Mouse (Mus musculus) ES-E14 (cell line): ENCODE measurements around the gene Rnf151. TPM values are rescaled to one million over a fixed set of nuclear protein-coding genes. Genes with fewer than 3 reads are reported as not detected.
"Not testable (repeated sequence)": the region's sequence is repeated elsewhere in the genome, so short reads cannot be mapped to it uniquely, and the experiment has no call there.

ENCODE experiments used
- DNase-seq: peaks from one replicate; pipeline ENCODE4 v3.0.0-alpha.2; 2013; ENCODE audit warnings: low read depth, low spot score
- H3K27ac ChIP-seq: 2 replicates; pipeline ENCODE4 v1.5.1; 2012; ENCODE audit warnings: low read depth, mild to moderate bottlenecking, low read length, moderate library complexity, mixed read lengths; ENCODE audit not compliant: poor library complexity, insufficient read depth, severe bottlenecking
- H3K36me3 ChIP-seq: 2 replicates; pipeline ENCODE4 v1.6.1; 2012; ENCODE audit warnings: mild to moderate bottlenecking, low read length, moderate library complexity, mixed read lengths; ENCODE audit not compliant: control insufficient read depth, poor library complexity, insufficient read depth, severe bottlenecking
- H3K4me1 ChIP-seq, 2 experiments: fragments of 150-350 bp in 1 of 2; sonication (generic) in 1 of 2; 2 replicates each; pipeline ENCODE4 v1.6.1; 2012; ENCODE audit warnings: low read length in 2 of 2, mild to moderate bottlenecking in 1 of 2, mixed read lengths in 1 of 2; ENCODE audit not compliant: control insufficient read depth in 2 of 2, insufficient read depth in 2 of 2, poor library complexity in 1 of 2
- H3K4me3 ChIP-seq, 2 experiments: fragments of 150-350 bp in 1 of 2; sonication (generic) in 1 of 2; 2 replicates each; pipeline ENCODE4 v1.5.1; 2012; ENCODE audit warnings: low read length in 2 of 2, low read depth in 1 of 2, mild to moderate bottlenecking in 1 of 2, mixed read lengths in 1 of 2; ENCODE audit not compliant: insufficient read depth in 1 of 2, poor library complexity in 1 of 2, severe bottlenecking in 1 of 2
- H3K9ac ChIP-seq: 2 replicates; pipeline ENCODE4 v1.6.1; 2012; ENCODE audit warnings: low read depth, mild to moderate bottlenecking, low read length, mixed read lengths; ENCODE audit not compliant: poor library complexity, insufficient read depth, severe bottlenecking
- H3K9me3 ChIP-seq: fragments of 150-350 bp; sonication (generic); 2 replicates; pipeline ENCODE4 v1.6.1; 2012; ENCODE audit warnings: low read depth, mild to moderate bottlenecking, low read length; ENCODE audit not compliant: control insufficient read depth, insufficient read depth
- CHD2 ChIP-seq: IDR thresholded peaks from 2 replicates; pipeline ENCODE4 v1.6.1; 2014; ENCODE audit warnings: mild to moderate bottlenecking, low read depth, low read length, inconsistent platforms
- HCFC1 ChIP-seq: IDR thresholded peaks from 2 replicates; pipeline ENCODE4 v1.6.1; 2012; ENCODE audit warnings: low read length, inconsistent platforms, borderline replicate concordance; ENCODE audit not compliant: insufficient read depth
- MAFK ChIP-seq: IDR thresholded peaks from 2 replicates; pipeline ENCODE4 v1.6.1; 2014; ENCODE audit warnings: mild to moderate bottlenecking, low read depth, low read length, inconsistent platforms; ENCODE audit not compliant: insufficient read depth
- ZC3H11A ChIP-seq: IDR thresholded peaks from 2 replicates; pipeline ENCODE4 v1.6.1; 2012; ENCODE audit warnings: low read depth, mild to moderate bottlenecking, inconsistent platforms, low read length, borderline replicate concordance
- ZNF384 ChIP-seq: IDR thresholded peaks from 2 replicates; pipeline ENCODE4 v1.6.1; 2012; ENCODE audit warnings: low read depth, low read length, inconsistent platforms
- in situ Hi-C, 2 experiments: fragments of 600-800 bp; cut with MboI; formaldehyde crosslinking; loops; one replicate each; pipeline ENCODE4 v1.15.1; 2025; ENCODE audit warnings: low sequenced_read_pairs in 2 of 2, inconsistent platforms in 1 of 2; ENCODE audit not compliant: unreplicated experiment in 2 of 2
- total RNA-seq: library from RNA; depleted of rRNA; stranded (reverse); fragments of 300-350 nt; gene quantifications from 2 replicates; pipeline ENCODE4 v1.2.3, GENCODE M21; 2012

Gene Rnf151
- total RNA-seq, 1 experiment = 0.71 TPM

DNA sequence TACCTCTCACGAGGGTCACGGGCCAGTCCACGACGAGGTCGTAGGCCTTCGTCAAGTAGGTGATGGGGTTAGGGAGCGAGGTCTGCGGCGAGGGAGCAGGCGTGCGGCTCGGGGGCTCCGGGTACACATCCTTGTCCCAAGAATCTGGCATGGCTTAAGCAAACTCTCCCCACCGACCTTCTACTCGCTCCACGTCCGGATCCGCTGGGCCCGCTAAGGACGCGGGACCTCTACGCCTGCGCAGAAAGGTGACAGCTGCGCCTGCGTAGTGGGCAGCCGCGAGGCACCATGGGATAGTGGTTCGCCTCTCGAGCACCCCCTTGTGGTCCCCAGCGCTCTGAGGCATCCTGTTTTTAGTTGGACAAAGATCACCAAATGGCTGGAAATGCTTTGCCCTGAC, 6.3 kb upstream of the Rnf151 start, which contains the start of gene Ndufb10:
TSS of gene Ndufb10 (minus strand) at position 295 of the 400 bp plus-strand sequence.
- no peaks in the 10 kb centered on the region for H3K9me3 ChIP-seq
- peaks cover 23% of the 10 kb centered on the region for H3K36me3 ChIP-seq
- H3K9ac ChIP-seq = peak within 1 kb of the TSS; percentile 95
- in situ Hi-C loops = no loop called here
- H3K4me1 ChIP-seq = peaks cover 0 to 8% of the 10 kb centered on the region in 2 experiments; a peak in 1 of 4 replicates
- DNase-seq = peak; percentile 96
- H3K27ac ChIP-seq = peak within 1 kb of the TSS; percentile 63
- H3K4me3 ChIP-seq = peak within 1 kb of the TSS; percentile 73 to 95
- TF ChIP-seq HCFC1 (peak; percentile 57; the same call in 1 of the 2 replicates), CHD2 (no peak)

GRCm38 (mm10) chr17:24723881-24724180, 6.0 kb upstream of the Rnf151 start:
- in situ Hi-C loops = no loop called here
- peak overlapping the region; percentile 95 for H3K9ac ChIP-seq
- peaks cover 0 to 8% of the 10 kb centered on the region in 2 experiments; a peak in 1 of 4 replicates for H3K4me1 ChIP-seq
- H3K36me3 ChIP-seq = peaks cover 23% of the 10 kb centered on the region
- H3K27ac ChIP-seq = peak overlapping the region; percentile 47; the same call in 1 of the 2 replicates
- DNase-seq = no peak
- H3K4me3 ChIP-seq = peak overlapping the region; percentile 73 to 95
- no peaks in the 10 kb centered on the region for H3K9me3 ChIP-seq
- TF ChIP-seq CHD2 (no peak), HCFC1 (no peak), ZNF384 (no peak), MAFK (no peak), ZC3H11A (no peak)

DNA sequence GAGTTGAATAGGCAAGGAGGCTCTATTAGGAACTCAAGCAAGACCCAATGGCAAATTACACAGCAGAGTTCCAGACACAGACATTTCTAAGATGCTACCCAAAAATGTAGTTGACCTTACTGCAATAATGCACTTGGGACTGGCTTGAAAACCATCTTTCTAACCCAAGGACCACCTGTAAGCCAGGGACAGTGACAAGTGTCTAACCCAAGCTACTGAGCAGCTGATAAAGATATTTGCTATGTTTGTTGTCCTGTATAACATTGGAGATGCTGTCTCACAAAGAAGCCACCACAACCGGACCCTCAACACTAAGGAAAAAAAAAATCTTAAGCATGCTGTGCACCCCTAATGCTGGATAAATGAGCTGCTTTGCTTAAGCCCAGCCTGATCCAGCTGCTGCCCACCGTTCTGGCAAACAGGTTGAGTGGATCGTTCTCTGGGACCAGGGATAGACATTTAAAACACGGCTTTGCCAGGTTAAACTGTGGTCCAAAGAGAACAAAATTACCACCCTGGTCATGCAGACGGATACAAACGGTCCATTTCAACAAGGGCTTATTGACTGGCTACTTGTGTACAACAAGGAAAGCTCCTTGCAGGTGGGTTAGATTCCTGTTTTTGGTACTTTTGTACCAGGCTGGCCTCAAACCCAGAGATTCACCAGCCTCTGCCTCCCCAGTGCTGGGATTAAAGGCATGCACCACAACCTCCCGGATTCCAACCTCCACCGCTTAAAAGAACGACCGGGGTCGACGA, 5.4 kb upstream of the Rnf151 start:
- TF ChIP-seq CHD2 = no peak
- no peak for TF ChIP-seq MAFK
- no peak for TF ChIP-seq ZNF384
- no peak for TF ChIP-seq HCFC1
- no peak for TF ChIP-seq ZC3H11A
- Histone ChIP-seq H3K4me3 (peak overlapping the region; percentile 73 to 95), H3K36me3 (peaks cover 26% of the 10 kb centered on the region), H3K9ac (peak overlapping the region; percentile 95), H3K9me3 (no peaks in the 10 kb centered on the region), H3K4me1 (peaks cover 0 to 8% of the 10 kb centered on the region in 2 experiments; a peak in 1 of 4 replicates), H3K27ac (no peak overlapping the region)
- in situ Hi-C loops = no loop called here
- no peak for DNase-seq

DNA sequence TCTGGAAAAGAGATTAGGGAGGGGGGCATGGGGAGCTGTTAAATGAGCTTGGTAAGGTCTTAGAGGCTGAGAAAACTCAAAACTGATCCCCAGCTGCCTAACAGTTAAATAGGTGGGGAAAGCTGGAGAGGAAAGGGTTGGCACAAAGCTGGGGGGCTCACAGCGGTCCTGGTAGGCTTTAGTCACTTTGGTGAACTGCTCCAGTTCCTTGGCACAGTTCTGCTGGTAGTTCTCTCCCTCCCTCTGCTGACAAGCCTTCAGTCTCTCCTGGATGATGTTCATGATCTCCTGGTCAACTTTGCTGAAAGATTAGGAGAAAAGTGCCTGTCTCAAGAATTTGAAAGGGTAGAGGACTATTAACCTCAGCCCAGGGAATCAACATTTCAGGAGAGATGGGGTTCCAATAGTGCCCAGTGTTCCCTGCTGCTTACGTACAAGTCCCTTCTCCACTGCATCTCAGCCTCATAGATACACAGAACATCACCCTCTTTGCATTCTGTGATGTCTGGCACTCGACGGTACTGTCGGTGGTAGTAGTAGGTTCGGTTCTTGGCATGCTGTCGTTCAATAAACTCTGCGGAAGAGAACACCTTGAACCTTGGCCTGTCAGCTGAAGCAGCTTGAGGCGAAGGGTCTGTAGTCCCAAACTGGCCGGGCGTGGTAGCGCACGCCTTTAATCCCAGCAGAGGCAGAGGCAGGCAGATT, 4.5 kb upstream of the Rnf151 start:
- Histone ChIP-seq H3K27ac (no peak overlapping the region), H3K4me3 (peak overlapping the region; percentile 58 to 76), H3K9ac (peak overlapping the region; percentile 36; the same call in 1 of the 2 replicates), H3K4me1 (peaks cover 0 to 2% of the 10 kb centered on the region in 2 experiments; a peak in 1 of 4 replicates), H3K36me3 (peaks cover 33% of the 10 kb centered on the region), H3K9me3 (no peaks in the 10 kb centered on the region)
- no peak for DNase-seq
- TF ChIP-seq CHD2 (peak; percentile 65; the same call in 1 of the 2 replicates), ZC3H11A (no peak), ZNF384 (no peak), HCFC1 (no peak)
- in situ Hi-C loops = no loop called here

DNA sequence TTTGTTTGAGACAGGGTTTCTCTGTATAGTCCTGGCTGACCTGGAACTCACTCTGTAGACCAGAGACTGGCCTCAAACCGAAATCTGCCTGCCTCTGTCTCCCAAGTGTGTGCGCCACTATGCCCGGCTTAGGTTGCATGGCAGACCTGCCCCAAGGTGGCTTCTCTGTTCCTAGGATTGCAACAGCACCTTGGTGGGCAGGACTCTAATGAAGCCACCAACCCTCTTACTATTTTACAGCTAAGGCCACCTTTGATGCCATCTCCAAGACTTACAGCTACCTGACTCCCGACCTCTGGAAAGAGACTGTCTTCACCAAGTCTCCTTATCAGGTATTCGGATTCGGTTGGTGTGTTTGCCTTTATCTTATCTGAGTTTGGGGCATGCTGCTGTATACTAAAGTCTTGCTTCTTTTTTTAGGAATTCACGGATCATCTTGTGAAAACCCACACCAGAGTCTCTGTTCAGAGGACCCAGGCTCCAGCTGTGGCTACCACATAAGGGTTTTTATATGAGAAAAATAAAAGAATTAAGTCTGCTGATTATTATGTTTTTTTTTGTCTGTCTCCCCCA, 3.6 kb upstream of the Rnf151 start:
- Histone ChIP-seq H3K36me3 (peaks cover 36% of the 10 kb centered on the region), H3K4me3 (peak overlapping the region; percentile 58 to 76), H3K9ac (peak overlapping the region; percentile 81)
- H3K27ac ChIP-seq, H3K4me1 ChIP-seq, H3K9me3 ChIP-seq, DNase-seq, in situ Hi-C loops: not testable (repeated sequence)

- H3K9ac ChIP-seq = peak overlapping the region; percentile 82
- DNase-seq, H3K4me1 ChIP-seq, in situ Hi-C loops, H3K9me3 ChIP-seq, H3K27ac ChIP-seq: not testable (repeated sequence)
- peak overlapping the region; percentile 67 to 82 for H3K4me3 ChIP-seq
- peaks cover 43% of the 10 kb centered on the region for H3K36me3 ChIP-seq
Measured at GRCm38 (mm10) chr17:24720616-24721015, 2.8 kb upstream of the Rnf151 start.
